Mouse (Mus musculus): ENCODE measurements around the gene Svs1.

Gene Svs1

GRCm38 (mm10) chr6:49011191-49011590 lies 24.5 kb downstream of the Svs1 start:
- no peak for DNase-seq (ENCODE audit: low spot score in 2 of 2)

DNA sequence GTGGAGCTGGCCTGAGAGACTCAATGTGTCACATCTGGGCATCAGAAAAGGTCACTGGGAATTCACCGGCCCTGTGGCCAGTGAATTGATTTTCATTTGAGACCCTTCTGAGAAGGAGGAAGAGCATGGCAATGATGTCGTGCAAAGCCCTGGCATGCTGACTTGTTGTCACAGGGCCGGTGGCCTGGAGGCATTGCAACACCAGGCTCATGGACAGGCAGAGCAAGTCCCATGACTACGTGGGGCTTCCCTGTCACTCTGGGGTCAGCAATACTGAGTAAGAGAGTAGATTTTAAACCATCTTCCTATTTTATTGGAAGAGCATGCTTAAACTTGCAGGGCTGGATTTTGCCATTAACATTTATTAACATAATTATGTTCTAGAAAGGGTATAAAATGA lies 26.4 kb downstream of the Svs1 start:
- DNase-seq (ENCODE audit: low spot score in 2 of 2) = no peak

DNA sequence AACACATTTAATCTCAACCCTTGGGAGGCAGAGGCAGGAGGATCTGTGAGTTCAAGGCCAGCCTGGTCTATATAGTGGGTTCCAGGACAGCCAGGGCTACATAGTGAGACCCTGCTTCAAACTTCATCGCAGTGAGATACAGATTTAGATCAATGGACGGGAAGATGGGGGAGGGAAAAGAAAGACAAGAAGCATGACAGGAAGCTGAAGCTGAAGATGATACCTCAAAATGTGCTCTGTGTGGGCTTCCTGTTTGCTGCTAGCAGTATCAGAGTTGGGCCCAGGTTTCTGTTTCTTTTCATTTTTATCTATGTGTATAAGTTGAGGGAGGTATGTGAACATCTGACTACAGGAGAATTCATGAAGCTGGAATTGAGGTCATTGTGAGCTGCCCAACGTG lies 26.8 kb downstream of the Svs1 start:
- DNase-seq (ENCODE audit: low spot score in 2 of 2) = no peak

DNA sequence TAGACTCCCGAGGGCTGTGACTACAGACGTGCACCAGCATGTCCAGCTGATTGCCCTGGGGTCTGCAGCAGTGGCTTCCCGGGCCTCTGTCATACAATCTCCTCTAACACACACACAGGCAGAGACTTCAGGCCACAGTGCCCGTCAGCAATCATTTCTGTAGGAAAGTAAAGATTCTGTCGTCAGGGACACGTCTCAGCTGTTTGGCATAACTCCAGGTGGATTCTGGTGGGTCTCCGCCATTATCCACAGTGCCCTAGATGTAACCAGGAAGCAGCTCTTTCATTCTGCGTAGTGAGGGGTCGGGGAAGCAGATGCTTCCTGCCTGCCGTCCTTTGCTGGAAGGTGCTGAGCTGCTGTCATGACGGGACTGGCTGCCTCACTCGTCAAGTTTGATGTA lies 30.5 kb downstream of the Svs1 start:
- DNase-seq (ENCODE audit: low spot score in 2 of 2) = no peak

DNA sequence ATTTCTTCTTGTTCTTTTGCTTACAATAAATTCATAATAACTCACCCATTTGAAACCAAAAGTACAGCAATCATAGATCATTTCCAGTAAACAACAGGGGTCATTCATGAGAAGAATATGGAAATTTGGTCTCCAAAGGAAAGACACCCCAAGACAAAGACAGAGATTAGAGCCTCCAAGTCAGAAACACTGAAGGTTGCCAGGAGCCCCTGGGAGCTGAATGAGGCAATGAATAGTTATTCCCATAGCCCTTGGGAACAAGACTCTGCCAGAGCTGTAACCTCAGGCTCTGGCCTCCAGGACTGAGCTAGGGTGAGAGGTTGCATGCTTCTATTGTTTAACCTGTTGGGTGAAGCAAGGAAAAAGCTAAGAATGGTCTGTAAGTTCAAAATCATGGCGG lies 32.7 kb downstream of the Svs1 start:
- no peak for DNase-seq (ENCODE audit: low spot score in 2 of 2)

DNA sequence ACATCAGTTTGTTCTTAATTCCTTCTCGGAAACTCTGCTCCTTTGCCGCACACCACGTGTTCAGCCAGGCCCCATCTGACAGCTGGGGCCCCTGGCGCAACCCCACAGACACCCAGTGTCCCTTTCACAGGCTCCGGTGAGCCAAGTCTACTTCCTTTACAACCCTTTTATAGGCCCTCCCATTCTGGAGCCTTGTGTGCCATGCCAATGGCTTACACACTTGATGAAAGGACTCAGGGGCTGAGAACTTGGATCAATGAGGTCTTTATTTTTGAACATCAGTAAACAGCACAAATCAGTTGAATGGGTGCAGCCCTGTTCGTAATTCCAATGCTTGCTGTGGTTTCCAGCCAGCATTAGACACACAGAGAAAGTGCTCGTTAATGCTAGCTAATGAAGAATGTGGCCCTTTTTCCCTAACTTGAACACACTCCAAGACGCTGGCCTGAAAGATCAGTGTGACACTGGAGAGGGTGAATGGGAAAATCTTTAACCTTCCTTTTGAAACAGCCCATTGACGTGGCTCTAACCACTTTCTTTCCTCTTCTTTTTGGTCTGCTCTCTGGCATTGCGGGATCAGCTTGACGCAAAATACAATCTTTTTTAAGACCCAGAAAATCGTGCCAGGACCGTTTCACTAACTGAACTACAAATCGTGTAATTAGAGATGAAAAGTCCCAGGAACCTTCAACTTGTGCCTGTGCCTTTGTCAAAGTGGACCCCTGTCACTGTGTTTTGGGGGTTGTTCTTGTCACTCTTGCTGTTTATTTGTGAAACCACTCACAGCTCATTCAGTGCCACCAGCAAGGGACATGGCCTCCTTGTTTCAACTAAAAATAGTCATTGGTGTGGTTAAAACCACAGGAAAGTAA lies 34.7 kb downstream of the Svs1 start:
- DNase-seq (ENCODE audit: low spot score in 2 of 2) = peak; percentile 54 to 70

GRCm38 (mm10) chr6:49022384-49022783 lies 35.7 kb downstream of the Svs1 start:
- no peak for DNase-seq (ENCODE audit: low spot score in 2 of 2)

DNA sequence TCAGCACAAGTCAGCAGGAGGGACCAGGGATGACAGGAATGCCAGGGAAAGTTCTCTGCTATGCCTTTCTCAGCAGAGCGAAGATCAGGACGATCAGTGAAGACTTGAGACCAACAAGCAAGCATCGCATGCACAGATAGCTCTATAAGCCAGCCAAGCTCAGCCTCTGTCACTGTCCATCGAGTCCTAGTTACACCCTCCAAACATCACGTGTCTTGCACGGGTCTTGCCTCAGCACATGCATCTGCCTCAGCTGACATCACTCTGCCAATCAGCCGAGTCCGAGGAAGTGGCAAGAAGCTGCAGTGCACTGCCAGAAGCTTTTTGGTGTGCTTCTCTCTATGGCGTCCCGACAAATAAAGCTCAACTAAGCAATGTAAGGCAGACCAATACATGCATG lies 36.7 kb downstream of the Svs1 start:
- DNase-seq (ENCODE audit: low spot score in 2 of 2) = no peak

- DNase-seq (ENCODE audit: low spot score in 2 of 2) = no peak
Measured at GRCm38 (mm10) chr6:49025290-49025689, 38.6 kb downstream of the Svs1 start.

DNA sequence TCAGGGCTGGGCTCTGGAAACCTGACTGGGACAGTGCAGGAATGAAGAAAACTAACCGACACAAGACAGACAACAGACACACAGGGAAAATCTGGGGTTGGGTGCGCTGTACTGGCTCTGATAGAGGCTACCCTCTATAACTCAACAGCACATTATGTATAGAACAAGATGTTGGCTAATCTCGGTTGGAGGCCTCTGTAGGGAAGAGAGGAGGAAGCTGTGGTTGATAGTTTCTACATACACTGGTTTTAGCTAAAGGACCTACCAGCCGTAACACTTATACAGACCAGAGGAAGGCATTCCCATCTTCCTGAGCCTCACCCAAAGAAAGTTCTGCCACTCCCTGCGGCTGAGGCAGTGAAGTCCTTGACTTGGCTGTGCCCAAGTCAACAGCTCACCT lies 39.8 kb downstream of the Svs1 start:
- no peak for DNase-seq (ENCODE audit: low spot score in 2 of 2)

- no peak for DNase-seq (ENCODE audit: low spot score in 2 of 2)
Measured at GRCm38 (mm10) chr6:49028019-49028418, 41.4 kb downstream of the Svs1 start.

- no peak for DNase-seq (ENCODE audit: low spot score in 2 of 2)
Measured at GRCm38 (mm10) chr6:49028708-49029107, 42.0 kb downstream of the Svs1 start.

DNA sequence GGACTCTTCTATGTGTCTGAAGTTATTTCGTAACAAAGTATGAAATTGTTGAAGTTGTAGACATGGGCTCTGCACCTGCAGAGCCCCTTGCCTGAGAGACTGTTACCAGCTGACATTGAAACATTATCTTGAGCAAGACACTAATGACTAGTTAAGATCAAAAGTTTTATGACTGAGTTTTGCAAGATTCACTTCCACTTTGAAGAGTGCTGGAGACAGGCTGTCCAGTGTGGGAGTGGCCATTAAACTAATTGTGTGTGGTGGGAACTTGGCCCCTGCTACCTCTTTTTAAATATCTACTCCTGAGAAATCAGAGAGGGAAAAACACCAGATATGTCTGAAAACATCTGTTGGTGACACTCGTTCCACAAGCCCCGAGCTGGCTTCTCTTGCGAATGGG lies 44.6 kb downstream of the Svs1 start:
- DNase-seq (ENCODE audit: low spot score in 2 of 2) = no peak

DNA sequence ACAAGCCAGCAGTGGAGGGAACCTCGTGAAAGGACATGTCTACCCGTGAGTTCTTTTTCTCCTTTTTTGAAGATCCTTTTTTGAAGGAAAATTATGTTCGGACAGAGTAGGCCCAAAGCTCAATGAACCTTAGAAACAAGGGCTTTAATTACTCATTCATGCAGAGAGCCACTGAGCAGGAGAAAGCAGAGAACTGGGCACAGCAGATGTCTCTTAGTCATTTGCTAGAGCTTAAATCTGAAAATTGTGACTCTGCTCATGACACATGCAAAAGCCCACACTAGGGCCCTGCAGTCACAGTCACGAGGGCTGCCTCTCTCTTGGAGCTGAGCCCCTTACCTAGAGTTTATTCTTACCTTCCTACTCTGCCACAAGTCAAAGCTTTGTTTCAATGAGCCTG lies 46.1 kb downstream of the Svs1 start:
- no peak for DNase-seq (ENCODE audit: low spot score in 2 of 2)

DNA sequence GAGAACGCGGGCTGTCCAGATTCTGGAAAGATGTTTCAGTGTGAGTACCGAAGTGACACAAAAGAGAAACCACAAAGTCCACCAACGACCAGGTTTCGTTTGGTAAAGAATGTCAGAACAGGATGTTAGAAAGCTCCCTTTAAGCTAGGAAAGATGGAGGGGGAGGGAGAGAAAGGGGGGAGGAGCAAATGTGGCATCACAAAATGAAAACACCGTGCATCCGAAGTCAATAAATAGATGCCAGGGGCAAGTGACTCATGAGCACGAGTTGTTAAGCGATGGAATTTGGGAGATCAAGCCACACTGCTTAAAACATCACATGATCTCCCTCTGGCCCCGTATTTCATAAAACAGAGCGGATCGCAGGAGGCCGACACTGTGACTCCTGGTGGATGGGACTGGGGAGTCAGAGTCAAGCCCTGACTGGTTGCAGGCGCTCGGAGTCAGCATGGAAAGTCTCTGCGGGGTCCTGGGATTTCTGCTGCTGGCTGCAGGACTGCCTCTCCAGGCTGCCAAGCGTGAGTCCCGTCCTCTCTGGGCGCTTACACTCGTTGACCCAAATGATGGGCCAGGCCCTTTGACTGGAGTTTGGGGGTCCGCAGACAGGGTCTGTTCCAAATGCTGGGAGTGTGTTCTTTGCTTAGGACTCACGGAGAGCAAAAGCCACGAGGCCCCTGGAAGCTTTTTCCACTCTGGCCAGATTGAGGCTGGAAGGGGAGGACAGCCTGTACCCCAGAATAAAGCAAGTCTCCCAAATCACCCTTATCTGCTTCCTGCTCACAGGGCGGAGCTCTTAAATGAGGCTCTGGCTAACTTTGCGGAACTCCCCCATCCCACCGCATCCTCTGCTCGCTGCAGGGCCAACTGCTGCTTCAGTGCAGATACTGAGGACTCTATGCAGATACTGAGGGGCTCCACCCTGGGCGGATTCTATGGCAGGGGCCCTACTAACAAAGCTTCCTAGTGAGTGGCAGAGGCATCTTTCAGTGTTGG lies 49.9 kb downstream of the Svs1 start, which contains the start of gene Gpnmb:
Gene Gpnmb, plus strand, starts transcription at position 272 of the 993 bp plus-strand sequence.
- DNase-seq (ENCODE audit: low spot score in 2 of 2) = no peak

DNA sequence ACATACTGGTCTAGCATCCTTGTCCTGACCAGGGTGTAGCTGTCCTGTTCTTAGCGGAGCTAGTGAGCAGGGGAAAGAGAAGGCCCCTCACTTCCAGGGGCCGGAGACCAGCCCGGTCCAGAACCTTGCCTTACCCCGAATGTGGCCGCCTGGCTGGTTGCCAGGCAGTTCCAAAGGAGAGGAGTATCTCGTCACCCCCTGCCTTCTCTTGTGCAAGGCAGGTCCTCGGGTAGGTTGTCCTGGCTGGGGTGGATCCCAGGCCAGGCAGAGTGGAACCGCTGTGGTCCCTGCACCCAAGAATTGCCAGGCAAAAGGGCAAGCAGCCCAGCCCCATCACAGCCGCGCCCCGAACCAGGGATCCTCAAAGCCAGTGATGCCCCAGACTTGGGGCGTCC lies 50.6 kb downstream of the Svs1 start:
- DNase-seq (ENCODE audit: low spot score in 2 of 2) = no peak

- DNase-seq (ENCODE audit: low spot score in 2 of 2) = peak; percentile 26 to 63
Measured at GRCm38 (mm10) chr6:49039470-49040180, 53.0 kb downstream of the Svs1 start.
